Mouse (Mus musculus) heart, adult 9 months (tissue): ENCODE measurements around the gene Zmym2.
"Not testable (repeated sequence)": the region's sequence is repeated elsewhere in the genome, so short reads cannot be mapped to it uniquely, and the experiment has no call there.

Experiments used
- DNase-seq, 2 experiments: peaks; one replicate each; pipeline ENCODE4 v3.0.0; 2022; ENCODE audit warnings: low spot score in 2 of 2

Gene Zmym2

DNA sequence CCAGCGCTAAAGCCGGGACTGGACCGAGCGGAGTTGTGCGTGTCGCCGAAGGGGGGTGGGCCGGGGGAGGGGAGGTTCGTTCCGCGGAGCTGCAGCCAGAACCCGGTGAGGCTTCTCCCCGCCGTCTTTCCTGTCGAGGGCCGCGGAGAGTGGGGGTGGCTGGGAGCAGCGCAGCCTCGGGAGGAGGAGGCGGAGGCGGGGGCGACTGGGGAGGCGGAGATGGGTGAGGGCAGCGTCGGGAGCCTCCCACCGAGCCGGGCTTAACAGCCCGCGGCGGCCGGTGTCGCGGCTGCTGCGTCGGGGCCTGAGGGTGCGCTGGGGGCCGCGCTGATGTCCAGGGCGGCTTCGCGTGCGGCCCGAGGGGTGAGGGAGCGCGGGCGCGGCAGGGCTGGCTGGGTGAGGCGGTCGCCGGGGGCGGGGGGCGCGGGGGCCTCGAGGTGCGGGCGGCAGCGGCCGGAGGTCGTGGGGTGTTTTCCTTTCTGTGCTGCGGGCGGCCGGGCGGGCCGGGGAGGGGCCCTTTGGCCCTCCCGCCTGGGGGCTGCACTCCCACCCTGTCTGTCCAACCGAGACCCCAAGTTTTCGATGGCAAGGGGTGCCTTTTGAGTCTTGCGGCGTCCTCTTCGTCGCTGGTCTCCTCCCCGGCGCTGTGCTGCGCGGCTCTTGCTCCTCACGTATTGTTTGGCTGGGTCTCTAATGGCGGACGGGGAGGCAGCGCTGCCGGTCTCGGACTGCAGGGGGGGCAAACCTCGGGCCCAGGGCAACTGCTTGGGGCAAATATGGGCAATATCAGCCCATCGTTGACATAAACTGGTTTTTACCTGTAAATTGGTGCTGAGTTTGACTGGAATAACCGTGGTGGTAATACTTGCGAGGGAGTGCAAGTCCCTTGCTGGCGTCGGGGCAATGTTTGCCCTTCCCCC lies at the start of gene Zmym2:
TSS of gene Zmym2 (plus strand) at position 60 of the 920 bp plus-strand sequence.
- DNase-seq: peak; percentile 73 to 81

DNA sequence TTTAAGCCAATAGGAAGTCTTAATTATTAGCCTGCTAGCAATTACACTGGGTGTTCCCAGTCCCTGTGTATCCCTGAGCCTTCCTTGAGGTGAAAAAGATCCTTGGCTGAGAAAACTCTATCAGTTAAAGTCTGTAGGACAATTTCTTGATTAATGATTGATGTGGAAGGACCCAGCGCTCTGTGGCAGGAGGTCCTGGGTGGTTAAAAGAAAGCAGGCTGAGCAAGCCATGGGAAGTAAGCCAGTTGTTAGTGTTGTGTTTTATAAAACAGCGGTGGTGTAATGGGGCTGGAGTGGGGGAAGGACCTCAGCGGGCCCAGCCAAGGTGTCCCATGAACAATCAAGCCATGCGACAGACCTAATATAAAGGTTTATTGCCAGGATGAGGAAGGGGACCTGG lies 42.4 kb upstream of the Zmym2 start:
- DNase-seq: no peak

DNA sequence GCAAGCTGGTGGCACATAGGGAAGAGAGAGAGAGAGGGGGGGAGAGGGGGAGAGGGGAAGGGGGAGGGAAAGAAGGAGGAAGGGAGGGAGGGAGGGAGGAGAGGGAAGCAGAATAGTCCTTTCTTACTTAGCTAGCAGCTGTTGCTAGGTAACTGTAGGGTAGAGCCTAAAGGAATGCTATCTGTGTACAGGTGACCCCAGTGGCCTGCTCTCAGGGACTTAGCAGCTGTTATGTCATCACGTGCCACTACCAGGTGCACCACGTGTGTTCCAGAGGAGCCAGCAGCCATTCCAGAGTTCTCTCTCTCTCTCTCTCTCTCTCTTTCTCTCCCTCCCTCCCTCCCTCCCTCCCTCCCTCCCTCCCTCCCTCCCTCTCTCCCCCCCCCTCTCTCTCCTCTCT lies 41.9 kb upstream of the Zmym2 start:
- DNase-seq: no peak

DNA sequence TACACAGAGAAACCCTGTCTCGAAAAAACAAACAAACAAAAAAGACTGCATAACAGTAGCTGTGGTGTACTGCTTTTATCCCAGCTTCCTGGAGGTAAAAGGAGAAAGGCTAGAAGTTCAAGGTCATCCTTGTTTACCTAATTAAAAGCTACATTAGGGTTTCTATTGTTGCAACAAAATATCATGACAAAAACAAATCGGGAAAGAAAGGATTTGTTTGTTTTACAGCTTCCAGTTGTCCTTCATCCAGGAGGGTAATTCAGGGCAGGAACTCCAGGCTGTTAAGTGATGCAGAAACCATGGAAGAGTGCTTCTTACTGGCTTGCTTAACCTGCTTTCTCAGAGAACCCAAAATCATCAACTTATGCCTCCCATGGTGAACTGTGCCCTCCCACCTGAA lies 38.1 kb upstream of the Zmym2 start:
- DNase-seq: no peak

DNA sequence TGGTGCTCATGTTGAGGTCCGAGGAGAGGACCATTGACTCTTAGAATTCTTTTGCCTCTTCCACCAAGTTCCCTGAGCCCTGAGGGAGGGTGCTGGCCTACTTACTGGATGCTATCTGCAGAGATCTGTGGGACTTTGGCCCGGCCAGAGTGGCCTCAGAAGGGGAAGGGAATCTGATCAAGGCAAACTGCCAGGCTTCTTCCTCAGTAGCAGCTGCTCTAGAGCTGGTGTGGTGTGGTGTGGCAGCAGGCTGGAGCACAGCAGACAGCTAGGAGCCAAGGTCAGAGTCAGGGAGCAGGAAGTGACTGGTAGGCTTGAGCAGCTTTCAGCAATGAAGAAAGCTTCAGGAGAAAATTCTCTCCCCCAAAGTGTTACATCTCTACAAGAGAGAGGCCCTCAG lies 36.8 kb upstream of the Zmym2 start:
- no peak for DNase-seq

DNA sequence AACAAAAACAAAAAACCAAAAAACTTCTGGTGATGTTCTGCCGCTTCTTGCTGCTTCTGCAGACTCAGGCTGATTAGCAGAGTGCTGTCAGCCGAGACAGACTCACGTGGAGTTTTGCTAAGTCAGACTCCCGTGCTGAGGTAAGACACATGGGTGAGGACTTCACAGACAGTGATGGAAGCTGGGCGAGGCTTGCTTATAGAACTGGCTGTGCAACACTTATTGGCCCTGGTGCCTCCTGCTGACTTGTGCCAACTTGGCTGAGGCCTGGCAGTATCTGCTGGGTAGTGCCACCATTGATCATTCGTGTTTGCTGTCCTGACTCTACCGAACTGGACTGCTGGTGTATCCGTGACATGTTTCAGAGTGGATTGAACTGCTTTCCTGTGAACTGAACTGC lies 22.4 kb upstream of the Zmym2 start:
- no peak for DNase-seq

DNA sequence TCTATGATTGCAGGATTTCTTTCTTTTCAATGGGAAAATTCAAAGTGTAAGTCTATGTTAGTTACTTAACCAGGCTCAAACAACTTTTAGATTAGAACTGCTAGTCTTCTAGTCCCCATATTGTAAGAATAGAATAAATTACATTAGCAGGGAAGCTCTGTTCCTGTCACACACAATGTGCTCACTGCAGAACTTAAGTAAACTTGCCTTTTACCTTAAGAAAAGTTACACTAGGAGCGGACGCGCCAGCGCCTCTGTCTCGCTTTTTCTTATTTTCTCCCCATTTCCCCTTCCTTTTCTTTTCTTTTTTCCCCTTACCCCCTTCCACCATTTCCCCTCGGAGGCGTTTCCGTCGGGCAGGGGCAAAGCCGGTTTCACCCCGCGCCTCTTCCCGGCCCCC lies 21.8 kb upstream of the Zmym2 start:
- no peak for DNase-seq

DNA sequence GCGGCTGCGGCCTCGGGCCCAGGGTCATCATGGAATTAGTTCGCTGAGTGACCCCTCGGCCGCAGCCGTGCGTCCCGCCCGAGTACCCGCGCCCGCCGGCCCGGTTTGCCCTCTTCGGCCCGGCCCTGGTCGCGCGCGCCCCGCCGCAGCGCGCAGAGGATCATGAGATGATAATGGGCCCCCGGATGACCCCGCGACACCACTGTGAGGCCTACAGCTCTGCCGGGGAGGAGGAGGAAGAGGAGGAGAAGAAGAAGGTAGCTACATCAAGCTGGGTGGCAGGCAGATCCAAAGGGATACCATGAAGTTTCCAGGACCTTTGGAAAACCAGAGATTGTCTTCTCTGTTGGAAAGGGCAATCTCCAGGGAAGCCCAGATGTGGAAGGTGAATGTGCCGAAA lies 21.3 kb upstream of the Zmym2 start:
- not testable (repeated sequence) for DNase-seq

DNA sequence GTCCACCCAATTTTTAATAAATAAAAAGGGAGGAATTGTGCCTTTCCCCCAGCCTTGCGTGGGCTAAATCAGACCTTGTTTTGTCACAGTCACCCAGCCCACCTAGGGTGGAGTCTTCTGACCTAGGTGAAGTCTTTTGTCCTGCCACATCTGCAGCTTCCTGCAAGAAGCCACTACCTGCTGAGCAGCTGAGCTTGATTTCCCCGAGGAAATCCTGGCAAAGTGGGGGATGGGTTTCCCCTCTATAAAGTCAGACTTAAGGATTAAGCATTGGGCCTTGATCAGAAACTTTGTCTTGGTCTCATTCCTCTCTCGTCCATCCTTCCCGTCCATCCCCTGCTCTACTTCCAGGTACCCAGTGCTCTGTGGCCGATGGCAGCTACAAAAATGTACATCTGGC lies 12.9 kb upstream of the Zmym2 start:
- DNase-seq: no peak

DNA sequence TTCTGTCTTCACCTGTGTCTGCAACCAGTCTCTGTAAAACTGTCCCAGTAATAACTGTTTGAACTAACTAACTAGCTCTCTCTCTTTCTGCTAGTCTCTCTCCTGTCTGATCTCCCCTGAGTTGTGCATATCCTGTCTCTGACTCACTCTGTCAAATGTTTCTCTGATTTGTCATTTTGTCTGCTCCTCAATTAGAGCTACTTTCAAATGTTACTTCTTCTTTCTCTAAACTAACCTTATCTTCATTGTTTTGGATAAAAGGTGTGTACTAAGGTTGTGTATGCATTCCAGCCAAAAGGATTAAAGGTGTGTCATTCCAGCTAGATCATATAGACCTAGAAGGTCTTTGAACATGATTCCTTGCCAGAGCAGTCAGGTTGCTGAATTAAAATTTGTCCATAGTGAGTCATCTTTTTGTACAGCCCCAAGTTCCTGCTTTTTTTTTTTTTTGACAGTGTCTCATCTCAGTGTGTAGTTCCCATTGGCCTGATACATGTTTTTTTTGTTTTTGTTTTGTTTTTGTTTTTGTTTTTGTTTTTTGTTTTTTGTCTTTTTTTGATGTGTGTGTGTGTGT lies 10.8 kb upstream of the Zmym2 start:
- DNase-seq: no peak

DNA sequence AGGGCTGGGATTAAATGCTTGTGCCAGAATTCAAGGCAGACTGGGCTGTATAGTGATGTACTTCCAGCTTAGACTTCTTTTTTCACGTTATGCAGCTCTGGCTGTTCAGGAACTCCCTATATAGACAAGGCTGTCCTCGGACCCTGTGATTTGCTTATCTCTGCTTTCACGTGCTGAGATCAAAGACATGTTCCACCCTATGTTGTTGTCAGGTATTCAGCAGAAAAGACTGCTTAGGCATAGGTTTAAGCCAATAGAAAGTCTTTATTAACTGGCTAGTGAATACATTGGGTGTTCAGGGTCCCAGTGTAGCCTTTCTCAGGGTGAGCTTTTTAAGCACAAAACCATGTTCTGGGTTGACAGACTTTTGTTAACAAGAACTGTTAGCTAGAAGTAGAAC lies 5.2 kb upstream of the Zmym2 start:
- no peak for DNase-seq

DNA sequence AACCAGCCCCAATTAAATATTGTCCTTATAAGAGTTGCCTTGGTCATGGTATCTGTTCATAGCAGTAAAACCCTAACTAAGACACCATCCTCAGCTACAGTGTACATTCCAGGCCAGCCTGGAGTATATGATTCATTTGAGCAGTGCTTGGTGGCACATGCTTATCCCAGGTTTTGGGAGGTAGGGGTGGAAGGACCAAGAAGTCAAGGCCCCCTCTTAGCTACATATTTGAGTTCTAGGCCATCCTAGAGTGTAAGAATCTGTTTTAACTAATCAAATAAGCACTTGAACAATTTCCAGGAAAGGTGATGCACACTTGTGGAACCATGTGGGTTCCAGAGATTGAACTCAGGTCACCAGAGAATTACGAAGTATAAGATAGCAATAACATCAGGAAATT lies 3.0 kb upstream of the Zmym2 start:
- DNase-seq: no peak

DNA sequence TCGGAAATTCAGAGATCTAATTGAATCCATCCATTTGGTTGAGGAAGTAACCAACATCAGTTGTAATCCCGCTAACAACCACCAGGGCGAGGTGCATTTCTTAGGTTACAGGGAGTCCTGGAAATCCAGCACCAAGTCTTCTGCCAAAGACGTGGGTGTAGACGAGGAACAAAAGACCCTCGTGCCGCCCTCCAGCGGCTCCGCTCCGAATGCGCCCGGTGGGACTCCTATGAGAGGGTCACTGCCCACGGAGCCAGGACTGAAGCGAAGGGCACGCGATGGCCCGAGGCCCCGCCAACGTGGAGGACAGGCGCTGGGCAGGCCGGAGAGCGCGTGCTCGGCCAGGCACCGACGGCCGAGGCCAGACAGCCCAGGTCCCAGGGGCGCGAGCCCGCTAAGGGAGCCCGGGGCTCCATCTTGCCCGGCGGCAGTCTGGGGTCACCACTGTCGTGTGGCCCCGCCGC lies 1.1 kb upstream of the Zmym2 start:
- DNase-seq: peak; percentile 78 to 88

DNA sequence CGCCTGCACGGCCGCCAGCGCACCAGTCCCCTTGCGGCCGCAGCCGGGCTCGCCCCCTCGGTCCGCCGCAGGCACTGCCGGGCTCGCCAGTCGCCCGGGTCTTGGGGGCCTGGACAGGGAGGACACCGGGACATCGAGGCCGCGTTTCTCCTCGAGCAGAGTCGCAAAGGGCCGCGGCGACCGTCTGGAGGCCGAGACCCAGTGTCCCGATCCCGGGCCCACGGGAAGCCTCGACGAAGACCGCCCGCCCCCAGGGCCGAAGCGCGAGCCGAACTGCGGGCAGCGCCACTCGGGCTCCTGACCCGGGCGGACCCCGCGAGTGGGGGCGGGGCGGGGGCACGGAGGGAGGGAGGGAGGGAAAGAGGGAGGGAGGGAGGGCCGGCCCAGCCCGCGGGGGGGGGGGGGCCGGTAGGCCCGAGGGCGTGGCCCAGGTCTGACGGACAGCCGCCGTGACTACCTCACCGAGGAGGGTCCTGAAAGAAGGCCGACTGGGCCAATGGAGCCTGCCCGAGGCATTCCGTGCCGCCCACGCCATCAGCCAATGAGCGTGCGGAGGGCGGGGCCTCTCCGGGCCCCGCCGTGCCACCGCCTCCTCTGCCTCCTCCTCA lies 363 bp upstream of the Zmym2 start:
- DNase-seq: peak; percentile 80 to 83

DNA sequence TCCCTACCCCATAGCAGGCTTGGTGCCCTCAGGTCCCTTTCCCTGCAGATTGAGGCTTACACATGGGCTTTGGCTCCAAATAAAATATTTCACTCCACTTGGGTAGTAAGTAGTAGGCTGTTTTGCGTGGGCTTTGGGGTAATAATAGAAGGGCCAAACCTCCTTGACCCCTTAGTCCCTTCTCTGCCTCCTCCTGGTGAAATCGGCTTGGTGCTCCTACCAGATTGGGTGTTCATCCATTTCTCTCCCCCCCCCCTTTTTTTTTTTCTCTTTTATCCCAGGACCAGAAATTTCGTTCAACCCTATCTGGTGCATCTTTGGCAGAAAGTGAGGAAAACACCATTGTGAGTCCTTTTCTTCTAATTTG lies 1.0 kb downstream of the Zmym2 start:
- DNase-seq: no peak

DNA sequence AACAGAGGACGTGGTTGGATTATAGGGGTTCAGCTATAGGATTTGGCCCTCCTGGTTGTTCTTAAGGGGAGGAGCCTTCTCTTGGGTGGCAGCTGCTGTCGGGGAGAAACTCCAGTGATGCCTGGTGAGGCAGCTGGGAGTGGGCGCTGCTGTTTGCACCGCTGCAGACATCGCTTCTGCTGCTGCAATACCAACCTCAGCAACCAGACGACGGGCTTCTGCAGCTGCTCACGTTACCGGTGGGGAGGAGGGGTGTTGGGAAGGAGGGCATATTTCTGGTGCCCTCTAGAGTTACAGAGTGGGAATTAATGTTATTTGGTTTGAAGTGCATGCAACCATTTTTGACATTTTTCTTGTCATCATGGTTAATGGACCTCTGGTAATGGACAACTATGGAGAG lies 1.4 kb downstream of the Zmym2 start:
- DNase-seq: peak; percentile 41 to 51

DNA sequence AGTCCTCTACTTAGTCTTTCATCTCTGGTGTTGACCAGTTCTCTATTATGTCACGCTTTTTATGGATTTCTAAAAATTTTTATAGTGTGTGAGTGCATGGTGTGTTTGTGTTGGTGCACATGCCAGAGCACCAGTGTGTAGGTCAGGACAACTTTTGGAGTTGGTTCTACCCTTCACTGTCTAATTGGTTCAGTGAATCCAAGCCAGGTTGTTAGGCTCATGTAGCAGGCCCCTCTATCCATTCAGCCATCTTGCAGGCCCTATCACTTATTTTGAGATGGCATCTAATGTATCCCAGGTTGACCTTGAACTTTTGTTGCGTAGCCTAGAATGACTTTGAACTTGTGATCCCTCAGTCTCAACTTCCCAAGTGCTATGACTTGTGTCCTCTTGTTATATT lies 2.0 kb downstream of the Zmym2 start:
- no peak for DNase-seq

DNA sequence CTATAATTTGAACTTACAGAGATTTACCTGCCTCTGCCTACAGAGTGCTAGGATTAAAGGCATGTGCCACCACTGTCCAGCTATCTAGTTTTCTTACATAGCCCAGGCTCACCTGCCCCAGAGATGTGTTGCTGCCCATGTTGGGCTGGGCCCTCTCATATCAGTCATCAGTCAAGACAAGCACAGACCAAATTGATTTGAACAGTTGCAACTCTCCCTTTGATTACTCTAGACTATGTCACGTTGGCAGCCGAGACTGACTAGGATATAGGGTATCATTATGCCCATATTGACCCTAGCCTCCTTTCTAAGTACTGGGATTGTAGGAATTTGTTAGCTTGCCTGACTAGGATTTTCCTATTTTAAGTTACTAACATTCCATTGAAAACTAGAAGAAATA lies 8.0 kb downstream of the Zmym2 start:
- no peak for DNase-seq

DNA sequence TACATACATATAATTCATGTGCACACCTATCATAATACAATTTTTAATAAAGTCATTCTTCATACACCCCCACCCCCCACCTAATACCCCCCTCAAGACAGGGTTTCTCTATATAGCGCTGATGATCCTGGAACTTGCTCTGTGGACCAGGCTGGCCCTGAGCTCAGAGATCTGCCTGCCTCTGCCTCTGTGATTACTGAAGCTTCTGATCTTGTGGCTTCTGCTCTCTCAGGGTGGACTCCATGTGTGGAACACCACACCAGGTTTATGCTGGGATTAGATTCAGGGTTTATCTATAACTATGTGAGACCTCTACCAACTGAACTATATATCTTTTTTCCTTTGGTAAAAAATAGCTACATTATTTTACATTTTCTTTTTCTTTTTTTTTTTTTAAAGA lies 10.1 kb downstream of the Zmym2 start:
- DNase-seq: no peak

DNA sequence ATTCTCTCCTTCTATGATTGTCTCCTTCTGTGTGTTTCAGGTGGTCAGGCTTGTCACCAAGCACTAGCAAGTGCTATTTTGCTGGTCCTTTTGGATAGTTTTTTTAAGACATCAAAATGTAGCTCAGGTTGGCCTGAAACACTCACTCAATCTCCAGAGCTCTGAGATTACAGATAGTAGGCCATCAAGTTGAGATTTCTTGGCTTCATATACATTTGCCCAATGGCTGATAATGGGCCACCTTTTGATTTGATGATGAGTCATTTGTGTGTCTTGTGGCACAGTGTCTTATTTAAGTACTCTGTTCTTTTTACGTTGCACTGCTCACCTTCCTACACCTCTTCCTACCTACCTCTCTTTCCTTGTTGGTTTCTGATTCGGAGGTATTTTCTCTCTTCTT lies 11.0 kb downstream of the Zmym2 start:
- DNase-seq: no peak

DNA sequence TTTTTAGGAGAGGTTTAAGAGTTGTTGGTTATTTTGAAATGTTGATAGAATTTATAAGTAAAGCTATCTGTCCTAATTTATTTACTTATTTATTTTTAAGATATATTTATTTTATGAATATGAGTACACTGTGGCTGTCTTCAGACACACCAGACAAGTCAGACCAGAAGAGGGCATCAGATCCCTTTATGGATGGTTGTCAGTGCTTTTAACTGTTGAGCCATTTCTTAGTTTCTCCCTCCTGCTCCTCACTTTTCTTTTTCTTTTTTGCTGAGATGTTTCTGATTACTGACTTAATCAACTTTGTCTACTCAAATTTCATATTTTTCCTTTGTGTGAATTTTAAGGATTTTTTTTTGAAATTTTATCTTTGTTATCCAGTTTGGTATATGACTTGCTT lies 13.2 kb downstream of the Zmym2 start:
- no peak for DNase-seq

DNA sequence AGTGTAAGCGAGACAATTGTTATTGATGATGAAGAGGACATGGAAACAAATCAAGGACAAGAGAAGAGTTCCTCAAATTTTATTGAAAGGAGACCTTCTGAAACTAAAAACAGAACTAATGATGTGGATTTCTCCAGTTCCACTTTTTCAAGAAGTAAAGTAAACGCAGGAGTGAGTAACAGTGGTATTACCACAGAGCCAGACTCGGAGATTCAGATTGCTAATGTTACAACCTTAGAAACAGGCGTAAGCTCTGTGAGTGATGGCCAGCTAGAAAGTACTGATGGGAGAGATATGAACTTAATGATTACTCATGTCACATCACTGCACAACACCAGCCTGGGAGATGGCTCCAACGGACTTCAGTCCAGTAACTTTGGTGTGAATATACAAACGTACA lies 16.6 kb downstream of the Zmym2 start:
- no peak for DNase-seq

DNA sequence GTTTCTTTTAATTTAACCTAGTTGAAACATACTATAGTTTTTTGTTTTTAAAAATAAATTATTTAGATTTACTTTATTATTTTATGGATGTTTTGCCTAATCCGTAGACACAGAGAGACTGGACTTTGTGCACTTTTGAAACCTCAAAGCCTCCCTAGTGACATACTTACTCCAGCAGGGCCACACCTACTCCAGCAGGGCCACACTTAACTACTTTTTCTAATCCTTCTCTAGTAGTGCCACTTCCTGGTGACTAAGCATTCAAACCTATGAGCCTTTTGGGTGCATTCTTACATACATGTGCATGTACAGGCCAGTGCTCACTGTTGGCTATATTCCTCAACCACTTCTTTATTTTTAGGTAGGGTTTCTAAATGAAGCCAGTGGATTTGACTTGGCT lies 19.2 kb downstream of the Zmym2 start:
- no peak for DNase-seq
